Mouse (Mus musculus): ENCODE data around the gene 1700049E17Rik2. TPM values are rescaled to one million over a fixed set of nuclear protein-coding genes. Genes with fewer than 3 reads are reported as not detected.

1700049E17Rik2 gene
- polyA plus RNA-seq, 1 experiment from 2014 or later = not detected

Other genes with a start within 250 kb of the 1700049E17Rik2 start
- not detected in 2 replicates for gene Gm5798, start 224.6 kb upstream of the 1700049E17Rik2 start, polyA plus RNA-seq (2014; fragmentation: Nextera tagmentation; extraction: Ambion mirVana)
- gene Gm7945, start 186.8 kb upstream of the 1700049E17Rik2 start, polyA plus RNA-seq (2014; fragmentation: Nextera tagmentation; extraction: Ambion mirVana) = not detected in 2 replicates
- gene Gm6482, start 164.9 kb upstream of the 1700049E17Rik2 start, polyA plus RNA-seq (2014; fragmentation: Nextera tagmentation; extraction: Ambion mirVana) = not detected in 2 replicates
- not detected in 2 replicates for gene Gm7954, start 119.7 kb upstream of the 1700049E17Rik2 start, polyA plus RNA-seq (2014; fragmentation: Nextera tagmentation; extraction: Ambion mirVana)
- gene Gm3486, start 83.7 kb upstream of the 1700049E17Rik2 start, polyA plus RNA-seq (2014; fragmentation: Nextera tagmentation; extraction: Ambion mirVana) = not detected in 2 replicates
- not detected in 2 replicates for gene Gm7970, start 17.6 kb upstream of the 1700049E17Rik2 start, polyA plus RNA-seq (2014; fragmentation: Nextera tagmentation; extraction: Ambion mirVana)
- not detected in 2 replicates for gene Gm3072, start 51.4 kb downstream of the 1700049E17Rik2 start, polyA plus RNA-seq (2014; fragmentation: Nextera tagmentation; extraction: Ambion mirVana)
- gene Gm3676, start 73.3 kb downstream of the 1700049E17Rik2 start, polyA plus RNA-seq (2014; fragmentation: Nextera tagmentation; extraction: Ambion mirVana) = not detected in 2 replicates
- not detected in 2 replicates for gene Gm8068, start 128.7 kb downstream of the 1700049E17Rik2 start, polyA plus RNA-seq (2014; fragmentation: Nextera tagmentation; extraction: Ambion mirVana)
- not detected in 2 replicates for gene Gm7929, start 177.4 kb downstream of the 1700049E17Rik2 start, polyA plus RNA-seq (2014; fragmentation: Nextera tagmentation; extraction: Ambion mirVana)
- gene Gm47189, start 199.2 kb downstream of the 1700049E17Rik2 start, polyA plus RNA-seq (2014; fragmentation: Nextera tagmentation; extraction: Ambion mirVana) = not detected in 2 replicates